Mouse (Mus musculus) stomach, adult 2 months (tissue): ENCODE data around the gene Olfr1275. TPM values are rescaled to one million over a fixed set of nuclear protein-coding genes. Genes with fewer than 3 reads are reported as not detected.

Experiments
- polyA plus RNA-seq: library from polyadenylated mRNA; depleted of rRNA; stranded (reverse); fragments of >200 nt; gene quantifications from 2 replicates; pipeline ENCODE4 v1.2.3, GENCODE M21; 2012; rRNA removed

Gene Olfr1275
- polyA plus RNA-seq = not detected in 2 replicates

DNA sequence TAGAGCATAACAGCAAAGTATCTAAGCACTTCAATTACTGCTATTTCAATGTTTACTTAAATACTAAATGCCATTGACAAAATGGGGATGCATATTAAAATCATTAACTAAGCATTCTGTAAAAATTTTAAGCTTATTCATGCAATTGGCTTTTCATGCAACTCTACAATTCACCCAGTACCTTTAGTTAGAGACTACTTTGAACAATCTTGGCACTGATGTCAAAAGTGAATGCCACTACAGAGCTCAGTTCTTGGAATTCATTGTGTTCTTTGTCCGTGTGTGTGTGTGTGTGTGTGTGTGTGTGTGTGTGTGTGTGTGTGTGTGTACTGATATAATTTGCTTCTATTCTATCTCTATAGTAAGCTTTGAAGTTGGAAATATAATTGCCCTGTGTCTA lies at the start of gene Olfr1275:
Gene Olfr1275, minus strand, starts transcription at position 101 of the 400 bp plus-strand sequence.

DNA sequence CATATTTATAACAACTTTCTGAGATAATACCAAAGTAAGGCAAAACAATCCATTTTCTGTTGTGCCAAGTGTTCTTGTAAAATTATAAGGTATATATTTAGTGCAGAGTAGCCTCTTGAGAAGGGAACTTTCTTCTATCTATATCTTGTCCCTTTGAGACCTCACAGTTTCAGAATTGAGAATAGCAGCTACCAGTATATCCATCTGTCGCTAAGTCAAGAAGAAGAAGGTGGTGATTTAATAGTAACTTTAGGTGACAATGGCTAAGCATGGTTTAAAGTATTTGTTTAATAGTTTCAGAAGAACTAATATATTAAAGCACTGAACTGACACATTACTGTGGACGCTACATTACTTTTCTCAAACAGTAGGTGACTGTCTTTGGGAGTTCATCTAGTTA lies 38.9 kb upstream of the Olfr1275 start, which contains the start of gene Olfr1277:
Gene Olfr1277, minus strand, starts transcription at position 101 of the 400 bp plus-strand sequence.

DNA sequence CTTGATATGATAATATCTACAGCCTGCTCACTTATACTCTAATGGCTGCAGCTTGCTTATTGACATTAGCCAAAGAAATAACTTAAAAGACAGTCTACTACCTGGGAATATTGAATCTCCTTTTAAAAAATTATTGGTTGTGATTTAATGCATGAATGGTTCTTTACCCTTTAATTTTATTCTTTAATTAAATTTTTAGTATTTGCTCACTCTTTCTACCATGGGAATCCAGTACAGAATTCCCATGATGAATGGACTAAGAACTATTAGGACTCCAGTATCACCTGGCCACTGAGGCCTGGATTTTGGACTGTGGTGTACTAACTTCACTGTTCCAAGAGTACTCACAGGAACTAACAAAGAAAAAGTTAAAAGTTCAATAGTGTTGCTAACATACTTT lies 19.1 kb upstream of the Olfr1275 start, which contains the start of gene Olfr1276:
Gene Olfr1276, plus strand, starts transcription at position 301 of the 400 bp plus-strand sequence.

DNA sequence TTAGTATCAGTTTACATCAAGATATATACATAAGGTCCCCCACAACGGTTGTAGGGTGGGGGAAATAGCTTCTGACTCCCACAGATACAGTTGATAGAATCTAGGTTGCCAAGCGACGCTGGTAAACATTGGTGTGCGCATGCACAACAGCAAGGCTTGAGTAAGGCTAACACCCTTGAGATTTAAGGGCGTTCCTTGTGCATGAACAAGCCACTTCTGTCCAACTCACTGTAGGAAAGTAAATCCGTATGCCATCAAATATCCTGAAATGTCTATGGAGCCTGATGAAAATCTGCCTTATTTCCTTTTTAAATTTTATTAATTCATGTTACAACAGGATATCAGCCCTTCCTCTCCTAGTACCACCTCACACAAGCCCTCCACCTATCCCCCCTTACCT lies 5.6 kb downstream of the Olfr1275 start, which contains the start of gene 4930430A15Rik:
Gene 4930430A15Rik, minus strand, starts transcription at position 101 of the 400 bp plus-strand sequence.

Other genes with a start within 250 kb of the Olfr1275 start
- not detected in 2 replicates for gene Gm13941, start 129.3 kb downstream of the Olfr1275 start, polyA plus RNA-seq
- gene Gm15130, start 82.3 kb downstream of the Olfr1275 start, polyA plus RNA-seq = not detected in 2 replicates
- gene 4930430A15Rik, start 5.7 kb downstream of the Olfr1275 start, polyA plus RNA-seq = not detected in 2 replicates
- gene Olfr1276, start 19.2 kb upstream of the Olfr1275 start, polyA plus RNA-seq = not detected in 2 replicates
- gene Olfr1277, start 38.8 kb upstream of the Olfr1275 start, polyA plus RNA-seq = not detected in 2 replicates
- not detected in 2 replicates for gene Olfr1278, start 54.9 kb upstream of the Olfr1275 start, polyA plus RNA-seq
- not detected in 2 replicates for gene Olfr1279, start 65.3 kb upstream of the Olfr1275 start, polyA plus RNA-seq
- not detected in 2 replicates for gene Olfr1280, start 78.7 kb upstream of the Olfr1275 start, polyA plus RNA-seq
- gene Olfr1281, start 91.2 kb upstream of the Olfr1275 start, polyA plus RNA-seq = not detected in 2 replicates
- not detected in 2 replicates for gene Olfr1282, start 100.8 kb upstream of the Olfr1275 start, polyA plus RNA-seq
- gene Olfr1283, start 131.5 kb upstream of the Olfr1275 start, polyA plus RNA-seq = not detected in 2 replicates
- not detected in 2 replicates for gene Olfr1284, start 140.2 kb upstream of the Olfr1275 start, polyA plus RNA-seq
- not detected in 2 replicates for gene Olfr1286, start 187.8 kb upstream of the Olfr1275 start, polyA plus RNA-seq
- gene Olfr1287, start 213.9 kb upstream of the Olfr1275 start, polyA plus RNA-seq = not detected in 2 replicates
- not detected in 2 replicates for gene Olfr1288, start 238.8 kb upstream of the Olfr1275 start, polyA plus RNA-seq
- not detected in 2 replicates for gene Olfr1289, start 245.5 kb upstream of the Olfr1275 start, polyA plus RNA-seq